Mouse (Mus musculus): Measurements from ENCODE around the gene Gm21988.

Gene Gm21988

DNA sequence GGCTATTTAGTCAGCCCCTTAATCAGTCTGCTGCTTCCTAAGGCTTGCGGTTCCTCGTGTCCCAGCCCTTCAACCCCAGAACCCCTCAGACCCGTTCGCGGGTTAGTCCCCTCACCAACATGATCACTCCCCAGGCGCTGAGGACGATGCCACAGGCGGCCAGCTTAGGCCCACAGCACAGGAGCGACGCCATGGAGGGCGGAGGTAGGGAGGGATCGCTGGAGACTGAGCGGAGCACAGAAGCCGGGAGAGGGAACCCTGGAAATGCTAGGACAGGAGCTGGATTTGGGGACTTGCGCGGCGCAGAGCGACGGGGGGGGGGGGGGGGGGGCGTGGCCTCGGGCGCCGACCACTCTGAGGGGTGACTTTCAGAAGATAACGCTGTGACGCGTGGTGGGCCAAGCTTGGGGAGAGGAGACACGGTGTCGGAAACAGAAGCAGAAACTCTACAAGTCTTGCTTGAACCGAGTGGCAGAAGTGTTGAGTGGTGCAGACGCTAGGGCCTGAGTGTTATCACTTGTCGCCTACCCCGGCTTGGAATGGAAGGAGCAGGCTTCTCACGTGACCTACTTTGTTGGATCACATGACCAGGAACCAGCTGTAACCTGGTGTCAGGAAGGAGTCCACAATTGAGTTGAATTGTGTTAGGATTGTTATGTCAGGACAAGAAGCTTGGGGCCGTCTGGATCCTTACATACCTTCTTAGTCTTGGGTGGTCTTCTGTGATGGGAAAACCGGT, at the start of gene Gm21988, which contains the start of gene Rnasek:
TSS of gene Gm21988 (minus strand) at position 290 of the 739 bp plus-strand sequence.
TSS of gene Rnasek (minus strand) at position 302 of the 739 bp plus-strand sequence.
- peak; percentile 72 for DNase-seq (ENCODE audit: low read depth, low spot score)

DNA sequence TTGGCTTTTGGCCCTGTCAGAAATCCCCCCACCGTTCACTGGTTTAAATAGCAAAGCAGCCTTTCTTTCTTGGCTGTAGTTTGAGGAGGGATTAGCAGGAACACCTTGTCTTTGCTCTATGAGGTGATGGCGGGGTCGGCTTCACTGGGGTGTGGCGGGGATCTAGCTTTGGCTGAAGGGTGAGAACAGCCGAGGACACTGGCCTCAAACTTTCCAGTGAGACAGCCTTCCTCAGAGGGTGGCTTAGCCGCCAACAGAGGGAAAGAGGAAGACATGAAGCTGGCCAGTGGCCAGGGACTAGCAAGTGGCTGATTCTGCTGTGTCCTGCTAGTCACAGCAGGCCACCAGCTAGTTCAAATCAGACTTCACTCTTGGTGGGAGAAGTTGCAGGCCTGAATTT, 49.6 kb upstream of the Gm21988 start:
- no peak for DNase-seq (ENCODE audit: low read depth, low spot score)

DNA sequence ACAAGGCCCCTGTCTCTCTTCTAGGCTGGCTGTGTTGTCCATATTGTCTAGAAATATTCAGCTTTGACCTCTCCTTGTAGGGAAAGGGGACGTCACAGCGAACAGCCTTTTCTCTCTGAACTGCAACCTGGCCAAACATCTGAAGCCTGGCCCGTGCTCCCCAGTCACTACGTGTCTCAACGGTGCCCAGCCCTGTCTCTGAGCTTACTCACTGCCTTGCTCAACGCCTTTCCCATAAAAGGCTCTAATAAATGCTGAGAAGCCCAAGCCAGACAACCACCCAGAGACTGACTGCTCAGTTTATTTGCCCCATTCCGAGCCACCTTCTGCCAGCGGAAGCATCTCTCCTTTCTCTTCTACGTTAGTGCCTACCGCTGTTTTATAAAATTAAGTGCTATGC, 48.5 kb upstream of the Gm21988 start:
- no peak for DNase-seq (ENCODE audit: low read depth, low spot score)

DNA sequence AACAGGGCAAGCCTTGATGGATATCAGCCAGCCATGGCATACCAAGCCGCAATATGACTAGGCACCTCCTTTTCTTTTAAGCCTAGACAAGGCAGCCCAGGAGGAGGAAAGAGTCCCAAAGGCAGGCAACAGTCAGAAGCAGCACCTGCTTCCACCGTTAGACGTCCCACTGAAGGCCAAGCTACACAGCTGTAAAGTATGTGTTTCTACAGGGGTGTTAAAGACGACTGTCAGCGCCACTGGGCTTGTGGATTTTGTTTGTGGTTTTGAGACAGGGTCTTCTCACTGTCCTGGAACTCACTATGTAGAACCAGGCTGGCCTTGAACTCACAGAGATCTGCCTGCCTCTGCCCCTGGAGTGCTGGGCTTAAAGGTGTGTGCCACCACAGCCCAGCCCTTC, 46.1 kb upstream of the Gm21988 start:
- DNase-seq (ENCODE audit: low read depth, low spot score), result no peak

DNA sequence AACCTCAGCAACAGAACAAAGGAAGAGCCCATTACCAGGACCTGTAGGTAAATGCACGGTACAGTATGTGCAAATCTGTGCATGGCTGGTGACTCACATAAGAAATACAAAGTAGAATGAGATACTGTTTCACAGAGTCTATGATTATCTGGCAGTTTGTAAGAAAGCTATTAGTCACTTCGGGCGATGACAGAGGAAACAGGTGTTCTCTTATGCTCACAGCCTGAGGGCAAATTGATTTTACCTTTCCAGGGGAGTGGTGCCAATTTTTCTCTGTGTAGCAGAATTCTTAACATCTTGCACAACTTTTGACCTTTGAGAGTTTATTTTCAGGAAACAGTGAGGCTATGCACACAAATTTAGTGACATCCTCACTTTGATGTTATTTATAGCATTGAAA, 45.1 kb upstream of the Gm21988 start:
- DNase-seq (ENCODE audit: low read depth, low spot score), result no peak

GRCm38 (mm10) chr11:70283666-70284065, 44.0 kb upstream of the Gm21988 start:
- no peak for DNase-seq (ENCODE audit: low read depth, low spot score)

- no peak for DNase-seq (ENCODE audit: low read depth, low spot score)
These were observed 40.8 kb upstream of the Gm21988 start for GRCm38 (mm10) chr11:70280441-70280840.

DNA sequence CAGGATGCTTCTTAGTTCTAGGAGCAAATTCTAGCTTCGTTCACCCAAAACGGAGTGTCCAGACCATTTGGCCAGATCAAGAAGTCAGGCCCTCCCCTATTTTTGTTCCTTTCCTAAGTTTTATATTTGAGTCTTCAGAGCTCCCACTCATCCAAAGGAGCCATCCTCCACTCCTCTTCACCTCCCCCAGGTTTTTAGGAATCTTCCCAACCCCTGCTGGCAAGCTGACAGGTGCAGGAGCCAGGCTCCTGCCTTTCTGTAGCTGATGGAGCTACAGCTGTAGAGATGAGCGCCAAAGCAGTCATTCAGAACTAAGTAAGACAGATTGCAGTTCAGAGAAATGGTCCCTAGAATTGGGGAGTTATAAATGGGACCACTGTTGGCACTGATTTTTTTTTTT, 39.3 kb upstream of the Gm21988 start:
- no peak for DNase-seq (ENCODE audit: low read depth, low spot score)

DNA sequence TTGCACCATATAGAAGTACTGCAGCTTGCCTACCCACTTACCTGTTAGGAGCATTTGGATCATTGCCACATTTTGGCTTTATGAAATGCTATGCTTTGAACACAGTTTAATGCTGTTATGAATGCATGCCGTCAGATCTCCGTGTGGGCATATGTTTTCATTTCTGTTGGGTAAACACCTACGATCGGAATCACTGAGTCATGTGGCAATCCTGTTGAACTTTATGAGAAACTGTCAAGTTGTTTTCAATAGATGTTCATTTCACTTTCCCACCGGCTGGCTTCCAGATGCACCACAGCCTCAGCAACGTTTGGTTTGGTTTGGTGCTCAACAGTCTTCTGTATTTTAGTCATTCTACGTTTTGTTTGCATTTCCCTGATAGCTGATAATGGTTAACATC, 32.0 kb upstream of the Gm21988 start:
- DNase-seq (ENCODE audit: low read depth, low spot score), result no peak

- DNase-seq (ENCODE audit: low read depth, low spot score), result no peak
These were observed 26.8 kb upstream of the Gm21988 start for GRCm38 (mm10) chr11:70266405-70266804.

DNA sequence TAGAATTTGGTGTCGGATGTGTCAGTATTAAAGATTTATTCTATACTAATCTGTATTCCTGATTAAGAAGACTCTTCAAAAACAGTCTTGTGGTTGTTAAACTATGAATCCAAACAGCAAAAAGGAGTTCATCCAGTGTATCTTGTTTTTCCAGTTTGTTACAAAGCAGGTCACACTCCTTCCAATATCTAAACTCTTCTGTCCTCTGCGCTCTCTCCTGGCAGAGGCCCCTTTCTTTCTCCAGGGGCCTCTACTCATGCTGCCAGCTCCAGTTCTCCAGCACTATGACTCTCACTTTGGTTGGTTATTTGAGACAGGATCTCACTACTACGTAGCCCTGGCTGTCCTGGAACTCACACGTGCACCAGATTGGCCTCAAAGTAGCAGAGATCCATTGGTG, 26.2 kb upstream of the Gm21988 start:
- no peak for DNase-seq (ENCODE audit: low read depth, low spot score)

DNA sequence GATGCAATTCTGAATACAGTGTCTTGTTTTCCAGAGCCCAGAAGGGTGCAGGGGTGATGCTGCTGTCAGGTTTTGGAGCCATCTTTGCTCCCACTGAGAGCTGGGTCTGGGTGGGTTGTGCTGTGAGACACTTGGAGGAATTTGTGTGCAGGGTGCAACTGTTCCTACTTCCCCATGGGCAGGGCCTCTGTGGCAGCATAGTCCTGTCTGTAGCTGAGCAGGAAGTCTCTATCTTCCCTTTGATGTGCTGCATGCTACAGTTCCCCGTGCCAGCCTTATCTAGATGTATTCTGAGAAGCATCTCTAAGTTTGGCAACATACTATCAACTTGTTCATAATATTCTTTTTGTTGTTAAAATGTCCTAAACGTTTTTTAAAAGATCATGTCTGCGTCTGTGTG, 25.6 kb upstream of the Gm21988 start:
- no peak for DNase-seq (ENCODE audit: low read depth, low spot score)

- DNase-seq (ENCODE audit: low read depth, low spot score), result no peak
These were observed 19.4 kb upstream of the Gm21988 start for GRCm38 (mm10) chr11:70259035-70259434.

DNA sequence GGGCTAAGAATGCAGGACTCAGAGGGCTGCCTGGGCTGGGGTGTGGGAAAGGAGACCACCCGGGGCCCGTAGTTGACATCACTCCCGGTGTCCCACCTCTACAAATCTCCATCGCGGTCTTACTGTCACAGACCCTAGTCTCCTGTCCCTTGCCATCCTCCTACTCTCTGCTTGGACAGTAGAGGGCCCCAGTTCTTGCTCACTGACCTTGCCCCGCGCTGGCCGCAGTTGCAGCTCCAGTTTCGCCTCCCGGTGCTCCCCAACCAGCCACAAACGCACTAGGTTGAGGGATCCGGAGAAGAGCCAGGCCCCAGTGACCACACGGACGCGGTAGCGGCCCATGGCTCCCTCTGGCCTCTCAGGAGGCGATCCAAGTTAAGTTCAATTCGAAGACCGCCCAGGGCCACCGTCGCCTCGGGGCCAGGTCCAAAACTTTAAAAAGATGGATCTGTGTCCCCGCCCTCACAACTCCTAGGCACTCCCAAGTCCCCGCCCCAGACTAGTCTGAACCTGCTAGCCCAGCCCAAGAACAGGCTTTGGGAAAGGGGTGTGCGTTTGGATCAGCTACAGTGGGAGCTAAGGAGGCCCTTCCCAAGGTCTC, 15.4 kb upstream of the Gm21988 start, which contains the start of gene Alox12:
TSS of gene Alox12 (minus strand) at position 423 of the 601 bp plus-strand sequence.
- peak; percentile 69 for DNase-seq (ENCODE audit: low read depth, low spot score)

- no peak for DNase-seq (ENCODE audit: low read depth, low spot score)
These were observed 14.7 kb upstream of the Gm21988 start for GRCm38 (mm10) chr11:70254337-70254736.

DNA sequence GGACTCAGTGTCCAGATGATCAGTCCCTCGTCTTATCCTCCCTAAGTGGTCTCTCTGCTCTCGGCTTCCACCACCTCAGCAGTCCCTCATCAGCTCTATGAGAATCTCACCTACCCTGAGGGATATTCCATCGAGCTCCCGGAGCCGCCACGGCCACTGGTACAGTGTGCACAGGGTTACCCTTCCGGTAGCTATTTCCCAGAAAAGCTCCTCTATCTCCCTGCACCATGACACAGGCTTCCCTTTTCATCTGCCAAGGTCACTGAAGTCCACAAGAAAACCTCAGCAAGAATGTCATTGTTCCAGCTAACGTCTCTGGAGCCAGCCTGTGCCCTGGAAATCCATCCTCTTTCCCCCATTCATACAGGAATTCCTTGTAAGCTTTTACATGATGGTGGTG, 12.2 kb upstream of the Gm21988 start:
- no peak for DNase-seq (ENCODE audit: low read depth, low spot score)

GRCm38 (mm10) chr11:70250150-70250549, 10.5 kb upstream of the Gm21988 start:
- DNase-seq (ENCODE audit: low read depth, low spot score), result no peak

- peak; percentile 59 for DNase-seq (ENCODE audit: low read depth, low spot score)
These were observed 7.7 kb upstream of the Gm21988 start for GRCm38 (mm10) chr11:70247136-70247845.

DNA sequence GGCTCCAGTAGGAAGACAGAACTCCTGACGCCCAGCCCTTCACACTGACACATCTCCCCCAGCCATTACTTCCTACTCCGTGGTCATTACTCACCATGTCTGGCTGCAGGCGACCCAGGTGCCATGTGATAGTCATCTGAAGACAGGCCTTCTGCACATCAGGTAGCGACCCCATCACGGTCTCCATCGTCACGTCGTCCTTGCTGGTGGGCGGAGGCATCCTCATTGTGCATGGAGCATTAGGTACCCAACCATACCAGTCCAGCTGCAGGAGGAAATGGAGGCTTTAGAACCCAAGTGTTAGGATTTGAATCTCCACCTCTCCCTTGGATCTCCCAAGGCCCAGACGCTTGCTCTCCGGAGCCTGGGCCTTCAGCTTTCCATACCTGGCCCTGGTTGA, 3.0 kb upstream of the Gm21988 start:
- no peak for DNase-seq (ENCODE audit: low read depth, low spot score)

DNA sequence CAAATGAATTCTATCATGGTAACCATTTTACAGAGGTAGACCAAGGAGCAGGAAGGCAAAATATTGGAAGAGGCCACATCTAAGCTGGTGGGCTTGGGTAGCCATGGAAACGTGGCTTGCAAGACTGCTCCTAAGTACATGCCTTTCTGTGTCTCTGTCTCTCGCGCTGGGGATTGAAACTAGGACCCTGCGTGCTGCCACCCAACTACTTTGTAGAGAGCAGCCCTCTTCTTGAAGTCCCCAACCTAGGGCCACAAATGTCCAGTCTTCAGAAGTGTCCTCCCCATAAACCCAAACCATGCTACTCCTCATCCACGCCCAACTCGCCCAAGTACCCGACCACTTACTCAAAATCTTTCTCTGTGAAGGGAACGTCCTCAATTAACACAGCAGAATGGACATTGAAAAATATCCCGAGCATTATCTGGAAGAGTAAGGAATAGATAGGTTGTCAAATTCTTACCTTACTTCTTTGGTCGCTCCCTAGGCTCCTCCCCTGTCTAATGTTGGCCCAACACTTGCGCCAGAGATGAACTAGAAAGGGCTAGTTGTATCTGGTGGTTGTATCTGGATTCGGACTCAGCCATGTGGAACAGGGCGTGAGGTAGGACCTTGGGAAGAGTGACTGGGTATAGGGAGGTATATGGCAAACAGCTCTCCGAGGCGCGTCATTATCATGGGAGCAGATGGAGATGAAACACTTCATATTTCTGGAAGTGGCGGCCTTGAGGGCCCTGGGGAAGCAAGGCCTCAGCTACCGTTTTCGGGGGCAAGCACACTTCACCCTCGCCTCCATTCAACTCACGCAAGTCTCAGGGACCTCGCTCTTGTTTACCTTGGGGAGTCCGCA, 814 bp downstream of the Gm21988 start:
- no peak for DNase-seq (ENCODE audit: low read depth, low spot score)

GRCm38 (mm10) chr11:70237457-70238167, 2.0 kb downstream of the Gm21988 start, which contains the start of gene 0610010K14Rik:
0610010K14Rik (minus strand) TSS chr11:70237914.
- peak; percentile 95 for DNase-seq (ENCODE audit: low read depth, low spot score)
